Mouse (Mus musculus) cortical plate, adult 2 months (tissue): ENCODE measurements around the gene Zbtb16.

Source experiments
- CTCF ChIP-seq: fragments of 200-500 bp; IDR thresholded peaks from 2 replicates; pipeline ENCODE4 v1.5.1; 2011; ENCODE audit warnings: mild to moderate bottlenecking, control low read depth, low read length; ENCODE audit not compliant: insufficient read depth; ENCODE audit errors: extremely low read depth
- POLR2A ChIP-seq: fragments of 200-500 bp; IDR thresholded peaks from 2 replicates; pipeline ENCODE4 v1.6.1; 2011; ENCODE audit warnings: mild to moderate bottlenecking, low read length, control low read depth; ENCODE audit not compliant: insufficient read depth; ENCODE audit errors: extremely low read depth

DNA sequence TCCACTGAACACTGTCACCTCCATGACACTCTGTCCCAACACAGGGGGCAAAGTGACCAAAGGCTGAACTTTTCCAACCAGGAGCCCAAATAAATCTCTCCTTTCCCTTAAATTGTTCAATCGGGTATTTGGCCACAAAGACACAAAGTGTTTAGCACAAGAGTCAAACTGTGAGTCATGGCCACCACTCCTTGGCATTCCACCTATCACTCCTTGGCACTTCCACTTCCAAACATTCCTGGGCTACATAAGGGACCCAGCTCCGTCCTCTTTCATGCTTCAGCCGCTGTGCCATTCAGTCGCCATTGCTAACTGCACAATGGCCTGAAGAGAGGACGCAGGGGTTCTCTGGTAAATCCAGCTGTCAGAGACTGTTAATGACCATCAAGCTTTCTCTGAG is 151.9 kb downstream of the Zbtb16 start:
- TF ChIP-seq CTCF = no peak
- no peak for TF ChIP-seq POLR2A
